Mouse (Mus musculus): ENCODE measurements around the gene Gtf2i.

Gtf2i gene

GRCm38 (mm10) chr5:134275021-134275420, 39.5 kb downstream of the Gtf2i start:
- no peak for DNase-seq

DNA sequence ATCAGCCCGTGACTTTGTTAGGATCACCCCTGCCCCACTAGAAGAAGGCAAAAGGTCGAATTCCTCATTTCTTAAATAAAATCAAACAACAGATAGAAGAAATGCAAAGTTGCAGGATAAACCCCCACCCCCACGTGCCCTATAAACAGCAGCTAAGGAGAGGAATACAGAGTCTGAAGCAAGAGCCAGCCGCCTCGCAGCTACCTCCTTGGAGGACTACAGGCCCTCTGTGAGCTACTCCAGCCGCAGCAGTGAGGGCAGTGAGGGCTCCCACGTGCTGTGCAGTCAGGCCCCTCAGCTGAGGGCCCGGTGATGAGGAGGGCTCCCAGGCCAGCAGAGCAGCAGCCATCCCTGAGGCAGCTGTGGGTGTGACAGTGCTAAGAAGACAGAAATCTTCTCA, 40.8 kb downstream of the Gtf2i start:
- no peak for DNase-seq

DNA sequence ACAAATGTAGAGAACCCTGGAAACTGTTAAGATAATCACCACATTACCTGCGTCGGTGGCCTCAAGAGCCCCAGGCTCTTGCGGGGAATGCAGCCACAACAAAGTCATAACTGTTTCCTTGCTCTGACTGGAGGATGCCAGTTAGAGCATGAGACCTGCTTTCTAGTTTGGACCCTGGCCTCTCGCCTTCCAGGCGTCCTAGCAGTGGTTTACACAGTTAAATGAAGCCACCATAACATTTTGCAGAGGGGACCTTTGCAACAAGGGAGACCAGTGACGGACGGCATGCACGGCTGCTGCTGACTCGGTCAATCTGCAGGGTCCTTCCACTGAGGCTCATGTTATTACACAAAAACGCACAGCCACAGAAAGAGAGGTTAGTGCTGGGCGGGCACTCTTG, 41.8 kb downstream of the Gtf2i start:
- peak; percentile 35 for DNase-seq

DNA sequence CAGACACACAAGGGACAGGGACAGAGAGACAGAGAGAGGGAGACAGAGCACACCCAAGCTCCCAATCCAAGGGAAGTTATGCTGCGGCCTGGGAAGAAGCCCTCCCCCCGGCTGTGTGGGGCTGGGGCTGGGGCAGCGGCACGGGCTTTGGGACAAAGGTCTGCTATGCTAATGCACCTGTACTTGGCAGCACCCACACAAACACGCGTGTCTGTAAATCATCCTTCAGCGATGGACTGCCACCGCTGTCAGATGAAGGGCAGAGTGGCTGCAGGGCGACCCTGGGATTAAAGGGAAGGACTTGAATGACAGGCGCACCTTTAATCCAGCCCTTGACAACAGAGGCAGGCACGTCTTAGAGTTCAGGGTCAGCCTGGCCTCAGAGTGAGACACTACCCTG, 43.1 kb downstream of the Gtf2i start:
- DNase-seq, result no peak

- DNase-seq, result no peak
Measured at GRCm38 (mm10) chr5:134270566-134270965, 44.0 kb downstream of the Gtf2i start.

DNA sequence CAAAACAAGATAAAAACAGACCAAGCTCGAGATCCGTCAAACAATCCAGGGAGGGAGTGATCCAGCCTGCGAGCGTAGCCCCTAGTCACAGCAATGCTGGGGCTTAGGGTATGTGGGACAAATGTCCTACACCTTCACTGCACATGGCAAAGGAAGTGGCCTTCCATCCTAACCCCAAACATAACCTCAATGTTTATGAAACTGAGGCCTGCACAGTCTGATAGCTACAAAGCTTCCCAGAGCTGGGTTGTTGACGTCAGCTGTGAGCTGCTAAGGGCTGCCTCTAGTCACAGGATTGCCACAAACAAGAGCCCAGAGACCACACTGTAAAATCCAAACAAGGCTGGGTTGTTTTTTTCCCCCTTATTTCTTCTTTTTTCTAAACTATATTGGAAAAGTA, 44.8 kb downstream of the Gtf2i start:
- DNase-seq, result peak; percentile 43

DNA sequence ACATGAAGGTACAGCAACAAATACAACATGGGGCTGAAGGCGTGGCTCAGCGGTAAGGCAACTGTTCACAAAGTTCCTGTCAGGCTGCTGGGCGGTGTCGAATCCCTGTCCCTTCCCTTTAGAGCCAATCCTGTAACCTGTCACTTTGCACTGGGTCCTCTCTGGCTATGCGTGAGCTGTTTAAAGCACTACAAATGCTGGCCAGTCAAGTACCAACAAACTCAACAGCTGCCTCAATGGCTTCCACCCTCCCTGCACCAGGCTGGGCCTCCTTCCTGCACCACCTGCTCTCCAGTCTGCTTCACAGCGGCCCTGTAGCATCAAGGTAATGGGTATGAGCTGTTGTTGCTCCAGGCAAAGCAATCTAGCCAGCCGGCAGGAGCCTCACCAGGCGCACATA, 45.8 kb downstream of the Gtf2i start:
- DNase-seq, result no peak

DNA sequence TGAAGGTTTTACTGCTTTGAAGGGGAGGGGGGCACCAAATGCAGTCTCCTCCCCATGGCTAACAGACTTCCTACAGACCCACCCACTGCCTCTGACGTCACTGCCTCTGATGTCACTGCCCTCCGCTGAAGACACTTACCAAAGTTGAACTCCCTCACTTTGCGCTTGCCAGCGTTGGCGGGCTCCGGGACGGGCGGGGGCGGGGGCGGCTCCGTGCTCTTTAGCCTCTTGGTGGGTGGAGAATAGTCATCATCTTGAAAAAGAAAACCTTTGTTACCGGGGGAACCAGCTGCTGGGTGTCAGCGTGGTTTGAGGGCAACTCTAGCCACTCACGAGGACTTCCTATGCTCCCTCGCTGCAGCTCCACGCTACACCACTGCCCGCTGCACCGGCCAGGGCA, 48.2 kb downstream of the Gtf2i start:
- peak; percentile 79 for DNase-seq

- no peak for DNase-seq
Measured at GRCm38 (mm10) chr5:134265890-134266289, 48.7 kb downstream of the Gtf2i start.

GRCm38 (mm10) chr5:134260001-134260636, 54.4 kb downstream of the Gtf2i start:
- DNase-seq, result no peak

- DNase-seq, result no peak
Measured at GRCm38 (mm10) chr5:134258934-134259333, 55.6 kb downstream of the Gtf2i start.

DNA sequence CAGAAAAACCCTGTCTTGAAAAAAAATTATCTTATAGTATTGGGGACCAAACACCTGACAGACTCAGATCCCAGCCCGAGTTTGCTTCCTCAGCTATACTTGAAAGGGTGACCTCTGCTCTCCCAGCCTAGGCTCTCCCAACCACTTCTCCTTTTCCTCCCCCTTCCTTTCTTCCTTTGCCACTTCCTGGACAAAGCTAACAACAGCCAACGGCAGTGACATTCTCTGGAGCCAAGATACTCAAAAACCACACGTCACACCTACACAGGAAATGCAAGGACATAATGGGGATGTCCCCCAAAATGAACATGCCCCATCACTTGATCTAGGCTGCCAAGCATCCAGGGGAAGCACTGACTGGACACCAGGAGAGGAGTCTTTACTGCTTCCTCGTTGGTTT, 56.2 kb downstream of the Gtf2i start:
- DNase-seq, result no peak

DNA sequence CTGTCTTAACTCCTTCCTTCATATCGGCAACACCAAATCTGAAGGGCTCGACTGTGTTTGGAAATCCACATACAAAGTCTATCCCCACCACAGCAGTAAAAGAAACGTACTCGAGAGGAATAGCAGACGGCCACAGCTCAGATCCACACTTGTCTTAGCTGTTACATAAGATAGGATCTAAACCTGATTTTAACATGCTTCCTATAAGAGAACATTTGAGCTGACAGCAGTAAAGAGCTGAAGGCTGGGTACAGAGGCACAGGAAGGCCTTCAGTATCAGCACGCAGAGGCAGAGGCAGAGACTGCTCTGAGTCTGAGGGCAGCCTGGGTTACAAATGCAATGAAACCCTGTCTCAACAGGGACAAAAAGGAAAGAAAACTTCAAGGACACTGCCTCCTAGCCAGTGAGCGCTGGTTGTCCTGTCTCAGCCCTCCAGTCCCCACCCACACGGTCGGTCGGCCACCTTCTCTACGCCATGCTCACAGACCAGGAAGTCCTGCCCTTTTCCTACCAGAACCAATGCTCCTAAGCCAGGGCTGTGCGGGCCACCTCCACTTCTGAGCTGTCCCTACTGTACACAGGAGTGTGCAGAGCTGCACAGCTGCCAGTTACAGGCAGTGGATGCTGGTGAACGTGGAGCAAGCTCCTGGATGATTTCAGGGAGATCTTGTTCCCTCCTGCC, 57.1 kb downstream of the Gtf2i start:
- DNase-seq, result no peak

- DNase-seq, result no peak
Measured at GRCm38 (mm10) chr5:134255294-134255693, 59.3 kb downstream of the Gtf2i start.

DNA sequence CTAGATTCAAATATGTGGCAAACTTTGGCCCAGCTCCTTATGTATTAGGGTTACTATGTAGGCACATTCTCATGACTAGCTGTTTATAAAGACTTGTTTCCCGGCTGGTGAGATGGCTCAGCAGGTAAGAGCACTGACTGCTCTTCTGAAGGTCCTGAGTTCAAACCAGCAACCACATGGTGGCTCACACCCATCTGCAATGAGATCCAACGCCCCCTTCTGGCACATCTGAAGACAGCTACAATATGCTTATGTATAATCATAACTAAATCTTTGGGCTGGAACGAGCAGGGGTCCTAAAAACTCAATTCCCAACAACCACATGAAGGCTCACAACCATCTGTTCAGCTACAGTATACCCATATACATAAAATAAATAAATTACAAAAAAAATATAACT, 60.8 kb downstream of the Gtf2i start:
- peak; percentile 43 for DNase-seq

- DNase-seq, result no peak
Measured at GRCm38 (mm10) chr5:134251083-134251482, 63.5 kb downstream of the Gtf2i start.

GRCm38 (mm10) chr5:134250601-134251000, 64.0 kb downstream of the Gtf2i start:
- DNase-seq, result no peak

DNA sequence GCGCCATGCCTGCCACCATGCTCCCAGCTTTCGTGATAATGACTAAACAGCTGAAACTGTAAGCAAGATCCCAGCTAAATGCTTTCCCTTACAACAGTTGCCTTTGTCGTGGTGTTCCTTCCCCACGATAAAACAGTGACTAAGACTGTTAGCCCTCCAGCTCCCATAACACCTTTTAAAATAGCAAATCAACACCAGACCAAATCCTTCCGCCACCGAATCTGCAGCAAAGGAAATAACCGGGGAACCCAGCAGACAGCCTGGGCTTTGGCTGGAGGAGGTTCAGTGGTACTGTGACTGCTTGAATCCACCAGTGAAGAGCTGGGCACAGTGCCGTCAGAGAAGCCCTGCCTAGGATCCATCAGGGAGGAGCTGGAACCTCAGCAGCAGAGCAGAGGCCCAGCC, 65.3 kb downstream of the Gtf2i start:
- DNase-seq, result no peak

- DNase-seq, result no peak
Measured at GRCm38 (mm10) chr5:134248608-134249244, 65.8 kb downstream of the Gtf2i start.

DNA sequence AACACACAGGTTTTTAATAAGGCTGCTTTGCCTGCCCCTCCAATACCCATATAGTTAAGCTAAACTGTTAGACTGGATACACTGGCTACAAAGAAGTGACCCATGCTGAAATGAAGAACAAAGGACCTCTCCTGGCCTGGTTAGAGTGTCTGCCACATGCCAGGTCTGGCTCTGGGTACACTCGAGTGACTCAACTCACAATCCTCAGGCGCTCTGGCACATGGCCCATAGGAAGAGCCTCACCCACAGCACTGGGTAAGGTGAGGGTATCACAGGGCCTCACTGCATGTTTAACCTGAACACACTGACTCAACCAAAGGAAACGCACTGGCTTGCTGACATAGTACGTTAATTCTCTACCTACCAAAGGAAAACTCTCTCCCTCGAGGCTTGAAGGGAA, 68.4 kb downstream of the Gtf2i start:
- no peak for DNase-seq

- DNase-seq, result no peak
Measured at GRCm38 (mm10) chr5:134244890-134245289, 69.7 kb downstream of the Gtf2i start.

DNA sequence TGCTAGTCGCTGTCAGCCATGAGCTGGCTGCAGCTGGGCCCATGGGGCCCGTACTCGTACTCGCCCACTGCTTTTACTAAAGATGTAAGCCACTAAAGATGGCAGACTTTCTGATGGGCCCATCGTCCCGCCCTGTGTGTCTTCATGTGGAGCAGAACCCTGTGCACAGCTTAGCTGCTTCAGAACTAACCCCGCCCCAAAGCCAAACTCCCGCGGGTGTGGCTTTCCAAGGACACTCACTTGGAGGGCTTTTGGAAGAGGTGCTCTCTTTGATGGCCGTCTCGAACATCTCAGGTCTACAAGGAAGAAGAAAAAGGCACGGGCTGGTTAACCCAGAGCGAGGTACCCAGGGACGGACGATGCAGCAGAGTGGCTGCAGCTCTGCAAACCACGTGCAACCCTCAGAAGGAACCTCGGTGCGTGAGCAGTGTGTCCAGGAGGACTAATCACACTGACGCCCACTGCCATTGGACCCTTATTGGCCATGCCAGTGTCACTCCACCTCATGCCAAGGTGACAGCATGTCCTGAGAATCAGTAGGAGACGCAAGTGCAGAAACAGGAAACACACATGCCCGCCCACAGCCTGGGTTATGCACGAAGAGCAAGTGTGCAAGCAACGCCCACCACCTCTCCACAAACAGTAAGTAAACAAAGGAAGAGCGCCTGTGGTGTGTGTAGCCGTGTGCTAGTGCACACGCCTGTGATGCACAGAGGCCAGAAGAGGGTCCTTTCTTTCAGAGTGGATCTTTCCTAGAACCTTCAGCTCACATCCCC, 70.7 kb downstream of the Gtf2i start:
- no peak for DNase-seq

DNA sequence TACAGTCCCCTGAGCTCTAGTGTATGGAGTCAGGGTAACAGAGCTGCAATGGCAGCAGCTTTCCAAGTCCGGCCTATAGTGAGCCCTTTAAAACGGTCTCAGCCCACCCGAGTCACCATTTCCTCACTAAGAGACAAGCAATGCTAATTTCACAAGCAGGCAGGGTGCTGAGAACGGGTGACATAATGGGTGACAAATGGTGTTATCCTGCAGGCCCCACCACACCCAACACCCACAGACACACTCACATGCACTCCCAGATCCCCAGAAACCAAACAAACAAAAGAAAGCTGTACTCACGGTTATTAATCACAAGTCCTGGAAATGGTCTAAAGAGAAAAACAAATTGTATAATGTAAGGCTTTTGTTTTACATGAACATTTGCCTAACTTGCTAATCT, 72.7 kb downstream of the Gtf2i start:
- DNase-seq, result no peak
